Mouse (Mus musculus) cerebellum, adult 9-10 months (tissue): ENCODE measurements around the gene Epop.

Experiments used
- DNase-seq: peaks from one replicate; pipeline ENCODE4 v3.0.0; 2022

Gene Epop

GRCm38 (mm10) chr11:97579088-97579857, 50.2 kb downstream of the Epop start:
- no peak for DNase-seq

GRCm38 (mm10) chr11:97578286-97578685, 51.2 kb downstream of the Epop start:
- DNase-seq, result peak; percentile 58
